Mouse (Mus musculus): ENCODE results near the gene Rrn3. TPM values are rescaled to one million over a fixed set of nuclear protein-coding genes. Genes with fewer than 3 reads are reported as not detected.

Gene Rrn3
- 2.8 and 3.6 TPM in 2 replicates for polyA plus RNA-seq (2012; rRNA removed; ENCODE audit: low replicate concordance)

DNA sequence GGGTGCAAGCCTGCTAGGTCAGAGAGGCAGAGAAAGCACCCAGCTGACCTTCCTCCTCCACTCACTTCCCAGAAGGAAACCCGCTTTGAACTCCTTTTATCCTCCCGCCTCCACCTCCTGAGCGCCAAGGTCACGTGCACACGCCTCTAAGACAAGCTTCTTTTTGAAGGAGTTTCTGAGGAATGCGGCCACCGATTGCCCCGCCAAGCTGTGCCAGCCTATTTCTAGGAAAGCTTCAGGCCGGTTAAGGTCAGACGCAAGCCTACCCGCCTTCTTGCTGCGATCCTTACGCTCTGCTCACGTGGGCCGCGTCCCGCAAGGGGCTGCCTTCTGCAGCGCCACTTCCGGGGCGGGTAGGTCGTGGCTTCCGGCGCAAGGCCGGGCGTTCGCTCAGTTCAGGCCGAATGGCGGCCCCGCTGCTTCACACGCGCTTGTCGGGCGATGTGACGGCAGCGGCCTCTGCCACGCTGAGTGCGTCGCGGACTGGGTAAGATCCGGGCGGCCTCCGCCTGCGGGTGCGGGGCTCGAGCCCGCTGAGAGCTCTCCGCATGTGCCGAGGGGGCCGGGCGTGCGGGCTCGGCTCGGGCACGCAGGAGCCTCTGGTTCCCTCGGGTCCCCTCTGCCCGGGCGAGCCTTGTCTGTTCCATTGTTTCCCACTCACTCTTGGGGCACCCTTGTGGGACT is at the start of gene Rrn3:
Gene Rrn3, plus strand, starts transcription at position 356 of the 684 bp plus-strand sequence.

DNA sequence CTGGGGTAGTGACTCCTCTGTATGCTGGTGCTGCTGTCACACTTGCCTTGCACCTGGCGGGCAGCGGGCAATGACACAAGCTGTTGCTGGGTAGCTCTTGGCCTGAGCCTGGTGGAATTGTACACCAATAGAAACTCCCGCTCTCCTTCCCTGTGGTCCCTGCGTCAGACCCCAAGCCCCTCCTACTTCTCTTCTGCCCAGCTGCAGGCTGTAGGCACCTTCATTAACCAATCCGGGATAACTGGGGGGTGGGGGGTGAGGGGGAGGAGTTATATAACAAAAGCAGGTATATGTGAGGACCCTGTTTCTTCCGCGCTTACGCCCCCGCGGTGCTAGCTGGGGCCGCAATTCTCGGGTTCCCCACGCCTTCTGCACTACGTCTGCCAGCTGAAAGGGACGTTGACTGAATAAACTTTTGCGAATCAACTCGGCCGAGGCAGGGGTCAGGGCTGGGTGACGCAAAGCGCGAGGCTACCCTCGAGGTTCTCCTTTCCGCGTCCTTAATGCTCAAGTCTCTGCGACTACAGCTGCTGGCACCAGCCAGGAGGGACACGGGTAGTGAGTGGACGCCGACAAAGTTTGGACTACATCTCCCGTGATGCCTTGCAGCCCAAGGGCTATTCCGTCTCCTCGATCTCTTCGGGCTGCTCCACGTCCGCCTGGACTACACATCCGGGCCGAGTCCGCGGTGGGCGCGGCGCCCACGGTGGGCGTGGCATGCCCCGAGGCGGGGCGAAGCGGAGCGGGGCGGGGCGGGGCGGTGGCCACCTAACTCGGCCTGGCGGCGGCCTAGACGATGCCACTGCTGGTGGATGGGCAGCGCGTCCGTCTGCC is 38.3 kb downstream of the Rrn3 start, which contains the start of gene Ntan1:
Gene Ntan1, plus strand, starts transcription at position 286 of the 834 bp plus-strand sequence.

Other genes with a start within 250 kb of the Rrn3 start
- 4.6 and 5.6 TPM in 2 replicates for gene Parn, start 112.5 kb upstream of the Rrn3 start, polyA plus RNA-seq (2012; rRNA removed; ENCODE audit: low replicate concordance)
- gene Bfar, start 108.8 kb upstream of the Rrn3 start, polyA plus RNA-seq (2012; rRNA removed; ENCODE audit: low replicate concordance) = 12.1 and 13.4 TPM in 2 replicates
- 0.15 and 0.36 TPM in 2 replicates for gene 3110001I22Rik, start 108.8 kb upstream of the Rrn3 start, polyA plus RNA-seq (2012; rRNA removed; ENCODE audit: low replicate concordance)
- 6.5 and 9.9 TPM in 2 replicates for gene Pla2g10, start 49.7 kb upstream of the Rrn3 start, polyA plus RNA-seq (2012; rRNA removed; ENCODE audit: low replicate concordance)
- gene Ntan1, start 38.1 kb downstream of the Rrn3 start, polyA plus RNA-seq (2012; rRNA removed; ENCODE audit: low replicate concordance) = 26.7 and 31.4 TPM in 2 replicates
- 64.3 and 91.1 TPM in 2 replicates for gene Pdxdc1, start 122.4 kb downstream of the Rrn3 start, polyA plus RNA-seq (2012; rRNA removed; ENCODE audit: low replicate concordance)
- gene Mpv17l, start 122.5 kb downstream of the Rrn3 start, polyA plus RNA-seq (2012; rRNA removed; ENCODE audit: low replicate concordance) = 0.36 and 4.1 TPM in 2 replicates
- gene 2900011O08Rik, start 205.9 kb downstream of the Rrn3 start, polyA plus RNA-seq (2012; rRNA removed; ENCODE audit: low replicate concordance) = 0.27 TPM in 2 replicates
- 0.09 TPM in 1 of 2 replicates, not detected in the other for gene Ifitm7, start 206.2 kb downstream of the Rrn3 start, polyA plus RNA-seq (2012; rRNA removed; ENCODE audit: low replicate concordance)